Mouse (Mus musculus) c-Kit-positive CD71-positive TER-119-negative erythroid progenitor cells, embryonic 14.5 days (primary cell): ENCODE data around the gene Col6a1.

Source experiments
- DNase-seq: peaks from one replicate; pipeline ENCODE4 v3.0.0-alpha.2; 2013; ENCODE audit warnings: low read depth

The Col6a1 gene

GRCm38 (mm10) chr10:76724231-76724736 lies 1.7 kb downstream of the Col6a1 start:
- no peak for DNase-seq

GRCm38 (mm10) chr10:76722751-76723450 lies 3.1 kb downstream of the Col6a1 start:
- no peak for DNase-seq

- DNase-seq, result no peak
These were observed 4.2 kb downstream of the Col6a1 start for GRCm38 (mm10) chr10:76721746-76722145.

- no peak for DNase-seq
These were observed 4.8 kb downstream of the Col6a1 start for GRCm38 (mm10) chr10:76721216-76721615.

GRCm38 (mm10) chr10:76717631-76718030 lies 8.3 kb downstream of the Col6a1 start:
- DNase-seq, result no peak

GRCm38 (mm10) chr10:76717026-76717425 lies 8.9 kb downstream of the Col6a1 start:
- DNase-seq, result no peak

GRCm38 (mm10) chr10:76714303-76714702 lies 11.7 kb downstream of the Col6a1 start:
- DNase-seq, result no peak

- DNase-seq, result no peak
These were observed 13.5 kb downstream of the Col6a1 start for GRCm38 (mm10) chr10:76712500-76712899.

- no peak for DNase-seq
These were observed 14.6 kb downstream of the Col6a1 start for GRCm38 (mm10) chr10:76711331-76711730.

GRCm38 (mm10) chr10:76708465-76708864 lies 17.5 kb downstream of the Col6a1 start:
- DNase-seq, result no peak

- no peak for DNase-seq
These were observed 18.4 kb downstream of the Col6a1 start for GRCm38 (mm10) chr10:76707584-76707983.

- no peak for DNase-seq
These were observed 19.0 kb downstream of the Col6a1 start for GRCm38 (mm10) chr10:76707001-76707400.

- no peak for DNase-seq
These were observed 21.6 kb downstream of the Col6a1 start for GRCm38 (mm10) chr10:76704358-76704757.

GRCm38 (mm10) chr10:76701446-76701845 lies 24.5 kb downstream of the Col6a1 start:
- DNase-seq, result no peak

GRCm38 (mm10) chr10:76699816-76700215 lies 26.2 kb downstream of the Col6a1 start:
- DNase-seq, result no peak

- DNase-seq, result no peak
These were observed 30.6 kb downstream of the Col6a1 start for GRCm38 (mm10) chr10:76695283-76695885.

- DNase-seq, result no peak
These were observed 31.2 kb downstream of the Col6a1 start for GRCm38 (mm10) chr10:76694765-76695164.

GRCm38 (mm10) chr10:76693446-76693845 lies 32.5 kb downstream of the Col6a1 start:
- no peak for DNase-seq

GRCm38 (mm10) chr10:76685451-76686017 lies 40.4 kb downstream of the Col6a1 start:
- no peak for DNase-seq

GRCm38 (mm10) chr10:76683977-76684376 lies 42.0 kb downstream of the Col6a1 start:
- DNase-seq, result no peak

GRCm38 (mm10) chr10:76683461-76683860 lies 42.5 kb downstream of the Col6a1 start:
- no peak for DNase-seq

GRCm38 (mm10) chr10:76681882-76682281 lies 44.1 kb downstream of the Col6a1 start:
- no peak for DNase-seq
